Mouse (Mus musculus) olfactory bulb, adult 2 months (tissue): ENCODE results near the gene C2cd4c. TPM values are rescaled to one million over a fixed set of nuclear protein-coding genes. Genes with fewer than 3 reads are reported as not detected.

Experiments
- H3K27ac ChIP-seq: fragments of 200-500 bp; 2 replicates; pipeline ENCODE4 v1.5.1; 2012; ENCODE audit warnings: low read depth, low read length; ENCODE audit not compliant: insufficient read depth
- H3K4me1 ChIP-seq: fragments of 200-500 bp; 2 replicates; pipeline ENCODE4 v1.6.1; 2012; ENCODE audit warnings: low read length; ENCODE audit not compliant: control insufficient read depth, insufficient read depth
- H3K4me3 ChIP-seq: fragments of 200-500 bp; 2 replicates; pipeline ENCODE4 v1.5.1; 2012; ENCODE audit warnings: mild to moderate bottlenecking, low read depth, low read length, moderate library complexity; ENCODE audit not compliant: insufficient read depth
- CTCF ChIP-seq: fragments of 200-500 bp; IDR thresholded peaks from 2 replicates; pipeline ENCODE4 v1.5.1; 2012; ENCODE audit warnings: low read depth, mild to moderate bottlenecking, low read length, moderate library complexity; ENCODE audit not compliant: insufficient read depth
- POLR2A ChIP-seq: fragments of 200-500 bp; IDR thresholded peaks from 2 replicates; pipeline ENCODE4 v1.6.1; 2012; ENCODE audit warnings: mild to moderate bottlenecking, low read depth, low read length, moderate library complexity; ENCODE audit not compliant: insufficient read depth
- WGBS: fragments of 180-500 bp; shearing (Covaris S2); methylation state at CpG from one replicate; pipeline ENCODE4 v1.1.7; 2018; 5-methylcytosine and 5-hydroxymethylcytosine counted together
- polyA plus RNA-seq: library from polyadenylated mRNA; stranded (reverse); fragments of >200 nt; gene quantifications from 2 replicates; pipeline ENCODE4 v1.2.4, GENCODE M21; 2012; ENCODE audit warnings: low replicate concordance; ENCODE audit not compliant: missing spikeins, insufficient read depth, insufficient read length

Gene C2cd4c
- polyA plus RNA-seq, 1 experiment, result not detected

- Histone ChIP-seq H3K4me1 (peaks cover 28% of the 10 kb centered on the region), H3K27ac (peak overlapping the region; percentile 86), H3K4me3 (no peak overlapping the region)
- no peak for TF ChIP-seq CTCF
- 17% methylated on average over 13 of the region's 13 CpGs for WGBS
Measured at GRCm38 (mm10) chr10:79597051-79597935, 16.5 kb downstream of the C2cd4c start.

- Histone ChIP-seq H3K4me3 (no peak overlapping the region), H3K27ac (no peak overlapping the region), H3K4me1 (peaks cover 28% of the 10 kb centered on the region)
- WGBS, result 55% methylated on average over 8 of the region's 8 CpGs
- TF ChIP-seq POLR2A (no peak), CTCF (no peak)
Measured at GRCm38 (mm10) chr10:79595590-79595929, 18.3 kb downstream of the C2cd4c start.

DNA sequence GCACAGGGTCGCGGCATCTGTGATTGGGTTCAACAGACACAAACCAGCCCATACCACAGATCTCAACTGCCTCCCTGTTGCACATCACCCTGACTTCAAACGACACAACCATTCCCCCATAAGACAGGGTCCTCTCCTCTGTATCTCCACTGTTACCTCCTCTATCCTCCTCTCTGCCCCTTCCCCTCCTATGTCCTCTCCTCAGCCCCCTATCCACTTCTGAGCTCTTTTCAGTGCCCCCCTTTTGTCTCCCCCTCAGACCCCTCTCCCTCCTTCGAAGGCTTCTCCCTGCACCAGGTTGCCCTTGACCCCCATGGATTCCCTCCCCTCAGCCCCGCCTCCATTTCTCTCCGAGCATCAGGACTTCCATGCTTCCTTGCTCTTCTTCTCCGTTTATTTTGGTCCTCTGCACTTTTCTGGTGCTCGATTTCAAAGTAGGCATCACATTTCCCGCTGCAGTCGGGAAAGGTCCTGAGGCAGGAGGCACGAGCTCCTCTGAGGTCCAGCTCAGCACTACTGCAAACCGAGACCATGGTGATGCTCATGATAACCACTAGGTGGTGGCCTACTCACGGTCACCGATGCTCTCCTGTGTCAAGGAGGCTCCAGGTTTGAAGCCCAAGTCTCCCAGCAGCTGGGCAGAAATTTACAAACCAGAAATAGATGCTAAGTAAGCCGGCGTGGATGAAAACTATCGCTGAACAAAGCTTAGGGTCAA is 18.8 kb downstream of the C2cd4c start:
- H3K4me3 ChIP-seq, result no peak overlapping the region
- peak; percentile 75 for TF ChIP-seq CTCF
- no peak for TF ChIP-seq POLR2A
- H3K4me1 ChIP-seq, result peaks cover 28% of the 10 kb centered on the region
- no peak overlapping the region for H3K27ac ChIP-seq
- WGBS, result 16% methylated on average over 17 of the region's 17 CpGs

GRCm38 (mm10) chr10:79594111-79594510 is 19.7 kb downstream of the C2cd4c start:
- TF ChIP-seq POLR2A (no peak), CTCF (no peak)
- 52% methylated on average over 6 of the region's 6 CpGs for WGBS
- H3K4me3 ChIP-seq, result no peak overlapping the region
- peaks cover 28% of the 10 kb centered on the region for H3K4me1 ChIP-seq
- no peak overlapping the region for H3K27ac ChIP-seq

DNA sequence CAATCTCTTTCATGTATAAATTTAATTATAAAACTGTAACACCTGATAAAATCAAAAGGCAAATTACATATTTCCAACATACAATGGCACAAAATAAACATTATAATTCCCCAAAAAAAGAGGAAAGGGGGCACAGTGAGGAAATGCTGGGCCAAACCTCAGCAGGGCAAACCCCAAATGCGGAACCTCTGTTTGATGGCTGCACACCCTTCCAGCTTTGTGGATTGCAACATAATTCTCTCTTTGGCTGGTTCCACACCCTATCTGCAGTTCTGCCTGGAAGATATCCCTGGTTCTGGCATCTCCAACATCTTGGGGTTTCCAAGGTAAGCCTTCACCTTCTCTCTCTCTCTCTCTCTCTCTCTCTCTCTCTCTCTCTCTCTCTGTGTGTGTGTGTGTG is 23.1 kb downstream of the C2cd4c start:
- WGBS, result 91% methylated on average over 1 of the region's 1 CpGs
- no peak overlapping the region for H3K4me3 ChIP-seq
- H3K4me1 ChIP-seq, result peaks cover 2% of the 10 kb centered on the region; the same call in 1 of the 2 replicates
- no peak for TF ChIP-seq CTCF
- no peak for TF ChIP-seq POLR2A
- no peak overlapping the region for H3K27ac ChIP-seq

DNA sequence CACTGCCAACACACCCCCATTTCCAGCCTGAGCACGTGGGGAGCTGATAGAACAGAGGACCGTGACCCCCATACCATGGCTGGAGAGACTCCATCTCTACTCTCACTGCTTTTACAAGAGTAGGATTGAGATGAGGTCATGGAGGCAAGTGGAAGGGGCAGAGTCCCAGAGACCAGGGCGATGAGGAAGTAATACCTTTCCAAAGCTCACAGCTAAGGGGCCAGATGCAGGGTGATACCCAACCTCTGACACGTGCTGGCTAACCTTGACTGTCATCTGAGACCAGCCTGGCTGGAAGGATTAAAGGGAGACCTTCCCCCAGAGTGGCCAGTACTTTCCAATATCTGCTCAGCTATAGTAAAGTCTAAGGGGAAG is 26.1 kb downstream of the C2cd4c start:
- TF ChIP-seq POLR2A (no peak), CTCF (no peak)
- Histone ChIP-seq H3K4me1 (no peaks in the 10 kb centered on the region), H3K4me3 (no peak overlapping the region), H3K27ac (no peak overlapping the region)
- WGBS, result 70% methylated on average over 4 of the region's 4 CpGs

- H3K4me3 ChIP-seq, result no peak within 1 kb of the TSS
- H3K27ac ChIP-seq, result no peak within 1 kb of the TSS
- no peaks in the 10 kb centered on the region for H3K4me1 ChIP-seq
- TF ChIP-seq POLR2A, result no peak
- TF ChIP-seq CTCF, result no peak
- WGBS, result 86% methylated on average over 5 of the region's 5 CpGs
Measured at GRCm38 (mm10) chr10:79587061-79587751, 26.6 kb downstream of the C2cd4c start, which contains the start of gene Theg. Gene Theg (minus strand): TSS chr10:79587331.

DNA sequence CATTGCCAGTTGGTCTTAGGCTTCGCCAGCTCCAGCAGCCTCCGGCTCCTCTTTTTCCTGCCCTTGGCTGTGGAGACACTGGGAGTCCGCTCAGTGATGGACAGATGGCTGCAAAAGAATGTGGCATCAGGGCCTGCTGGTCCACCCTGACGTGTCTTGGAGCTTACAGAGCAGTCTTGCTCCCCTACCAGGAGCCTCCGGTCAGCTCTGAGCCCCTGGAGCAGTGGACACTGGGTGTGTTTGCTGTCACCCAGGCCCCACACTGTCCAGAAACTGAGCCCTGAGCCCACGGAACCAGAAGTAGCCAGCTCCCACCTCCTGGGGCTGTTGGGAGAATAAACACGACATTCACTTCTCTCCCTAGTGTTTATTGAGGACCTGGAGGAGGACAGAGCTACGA is 27.6 kb downstream of the C2cd4c start:
- TF ChIP-seq CTCF (no peak), POLR2A (no peak)
- no peak overlapping the region for H3K4me3 ChIP-seq
- H3K4me1 ChIP-seq, result no peaks in the 10 kb centered on the region
- no peak overlapping the region for H3K27ac ChIP-seq
- 82% methylated on average over 8 of the region's 8 CpGs for WGBS

DNA sequence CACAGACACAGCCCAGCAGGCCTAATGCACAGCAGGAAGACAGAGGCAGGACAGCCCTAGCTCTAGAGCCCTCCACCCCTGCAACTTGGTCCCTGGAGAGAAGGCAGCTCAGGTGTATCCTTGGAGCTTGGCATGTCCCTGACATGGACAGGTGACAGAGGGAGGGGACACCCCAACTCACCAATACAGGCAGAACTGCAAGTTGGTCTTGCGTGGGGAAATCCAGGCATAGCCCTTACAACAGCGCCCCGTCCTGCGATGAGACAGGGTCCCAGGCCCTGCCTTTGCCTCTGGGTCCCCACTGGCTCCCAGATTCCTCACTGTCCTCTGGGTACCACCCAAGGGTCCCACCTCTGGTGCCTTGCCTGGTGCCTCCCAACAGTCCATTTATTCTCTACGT is 28.1 kb downstream of the C2cd4c start:
- no peak for TF ChIP-seq CTCF
- no peak for TF ChIP-seq POLR2A
- Histone ChIP-seq H3K4me3 (no peak overlapping the region), H3K4me1 (no peaks in the 10 kb centered on the region), H3K27ac (no peak overlapping the region)
- WGBS, result 98% methylated on average over 5 of the region's 5 CpGs
